Mouse (Mus musculus): Measurements from ENCODE around the gene Abat. TPM values are rescaled to one million over a fixed set of nuclear protein-coding genes. Genes with fewer than 3 reads are reported as not detected.

The Abat gene
- total RNA-seq, 2 experiments from 2014 or later: 41.8 TPM

DNA sequence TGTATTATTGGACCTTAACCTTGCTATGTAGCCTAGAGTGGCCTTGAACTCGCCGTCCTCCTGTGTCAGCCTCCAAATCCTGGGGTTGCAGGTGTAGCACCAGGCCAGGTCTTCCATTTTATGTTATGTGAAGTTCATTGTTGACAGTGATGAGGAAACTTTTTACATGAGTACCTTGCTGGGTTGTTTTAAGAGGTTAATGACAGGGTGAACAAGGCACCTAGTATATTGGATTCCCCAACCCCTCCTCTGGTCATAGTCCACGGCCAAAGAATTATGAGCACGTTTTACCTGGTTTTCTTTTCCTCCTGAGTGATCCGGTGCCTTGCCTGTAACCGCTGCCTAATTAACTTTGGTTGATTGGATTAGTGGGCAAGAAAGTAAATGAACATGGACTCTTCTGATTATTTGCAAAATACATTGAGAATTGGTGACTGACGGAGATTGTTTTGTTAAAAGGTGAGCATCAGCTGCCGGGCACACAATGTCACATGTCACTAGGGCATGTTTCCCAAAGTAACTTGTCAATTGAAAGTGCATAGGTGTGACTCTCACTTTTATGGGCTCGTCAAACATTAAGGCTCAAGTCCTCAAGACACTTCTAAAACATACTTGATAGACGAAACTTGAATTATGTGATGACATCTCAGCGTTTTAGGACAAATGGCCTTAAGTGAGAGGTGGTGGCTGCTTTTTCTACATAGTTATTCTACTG, 57.8 kb downstream of the Abat start:
- no peak for DNase-seq (ENCODE audit: low spot score in 2 of 2)

DNA sequence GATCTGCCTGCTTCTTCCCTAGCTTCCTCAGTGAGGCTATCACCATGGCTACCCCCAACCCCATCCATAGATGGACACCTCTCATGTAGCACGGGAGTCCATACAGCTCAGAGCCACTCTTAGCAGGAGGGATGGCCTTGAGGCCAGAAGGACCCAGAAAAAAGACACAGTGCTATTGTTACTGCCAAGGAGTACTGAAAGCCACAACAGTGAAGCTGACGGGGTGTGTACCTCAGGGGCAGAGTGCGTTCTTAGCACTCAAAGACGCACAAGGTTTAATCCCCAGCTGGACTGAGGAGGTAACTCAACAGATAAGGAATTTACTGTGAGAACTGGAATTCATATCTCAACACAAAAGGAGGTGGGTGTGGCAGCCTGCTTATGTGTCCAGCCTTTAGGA, 59.8 kb downstream of the Abat start:
- DNase-seq (ENCODE audit: low spot score in 2 of 2): no peak

DNA sequence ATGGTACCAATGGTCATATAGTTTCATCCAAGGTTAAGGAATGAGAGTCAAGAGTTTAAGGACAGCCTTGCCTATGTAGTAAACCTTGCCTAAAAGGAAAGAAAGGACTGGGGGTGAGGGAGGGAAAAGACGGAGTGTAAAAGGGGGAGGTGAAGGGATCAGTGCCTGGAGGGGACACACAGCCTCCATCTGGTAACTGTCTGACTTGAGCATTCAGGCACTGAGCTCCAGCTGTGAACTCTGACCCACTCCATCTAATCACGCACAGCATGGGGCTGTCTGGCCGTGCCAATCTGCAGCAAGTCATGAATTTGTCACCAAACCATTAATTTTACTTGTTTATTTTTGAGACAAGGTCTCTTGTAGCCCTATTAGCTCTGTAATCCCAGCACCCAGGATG, 60.5 kb downstream of the Abat start:
- no peak for DNase-seq (ENCODE audit: low spot score in 2 of 2)

DNA sequence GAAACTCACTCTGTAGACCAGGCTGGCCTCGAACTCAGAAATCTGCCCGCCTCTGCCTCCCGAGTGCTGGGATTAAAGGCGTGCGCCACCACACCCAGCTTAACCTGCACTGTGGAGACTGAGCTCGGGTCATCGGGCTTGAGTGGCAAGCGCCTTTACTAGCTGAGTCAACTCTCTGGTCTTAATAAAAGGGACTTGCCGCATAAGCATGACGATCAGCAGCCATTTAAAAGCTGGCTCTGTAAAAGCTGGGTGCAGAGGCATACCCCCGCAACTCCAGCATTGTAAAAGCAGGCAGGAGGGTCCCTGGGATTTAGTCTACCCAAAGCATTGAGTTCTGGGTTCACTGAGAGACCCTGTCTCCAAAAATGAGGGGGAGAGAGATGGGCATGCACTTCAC, 61.1 kb downstream of the Abat start:
- no peak for DNase-seq (ENCODE audit: low spot score in 2 of 2)

DNA sequence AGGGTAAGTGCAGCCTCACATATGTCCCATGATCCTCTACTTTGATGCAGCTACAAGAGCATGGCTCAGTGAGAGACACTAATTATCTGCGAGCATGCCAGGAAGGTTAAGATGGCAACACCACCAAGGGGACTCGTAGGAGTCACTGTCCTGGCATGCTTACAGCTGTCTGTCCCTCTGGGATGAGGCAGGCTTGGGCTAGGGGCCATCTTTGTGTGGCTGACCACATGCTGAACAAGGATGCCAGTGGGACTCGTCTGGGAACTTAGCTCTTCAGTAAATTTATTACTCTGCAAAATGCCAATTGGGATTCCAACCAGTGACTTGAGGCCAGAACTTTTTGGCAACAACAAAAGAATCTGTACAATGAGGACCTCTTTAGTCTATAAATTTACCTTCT, 62.9 kb downstream of the Abat start:
- DNase-seq (ENCODE audit: low spot score in 2 of 2): no peak

DNA sequence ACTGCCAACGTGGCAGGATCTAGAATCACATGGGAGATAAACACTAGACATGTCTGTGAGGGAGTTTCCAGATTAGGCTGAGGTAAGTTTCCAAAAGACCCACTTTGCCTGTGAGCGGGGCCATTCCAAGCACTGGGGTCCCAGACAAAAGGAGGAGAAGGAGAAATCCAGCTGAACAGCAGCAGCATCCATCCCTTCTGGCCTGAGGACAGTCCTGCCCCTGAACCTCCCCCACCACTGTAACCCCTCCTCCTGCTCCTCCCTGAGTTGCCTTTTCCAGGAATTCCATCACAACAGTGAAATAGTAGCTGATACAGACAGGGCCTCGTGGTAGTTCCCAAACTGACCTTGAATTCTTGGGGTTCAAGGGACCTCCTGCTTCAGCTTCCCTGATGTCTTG, 63.7 kb downstream of the Abat start:
- DNase-seq (ENCODE audit: low spot score in 2 of 2): no peak

DNA sequence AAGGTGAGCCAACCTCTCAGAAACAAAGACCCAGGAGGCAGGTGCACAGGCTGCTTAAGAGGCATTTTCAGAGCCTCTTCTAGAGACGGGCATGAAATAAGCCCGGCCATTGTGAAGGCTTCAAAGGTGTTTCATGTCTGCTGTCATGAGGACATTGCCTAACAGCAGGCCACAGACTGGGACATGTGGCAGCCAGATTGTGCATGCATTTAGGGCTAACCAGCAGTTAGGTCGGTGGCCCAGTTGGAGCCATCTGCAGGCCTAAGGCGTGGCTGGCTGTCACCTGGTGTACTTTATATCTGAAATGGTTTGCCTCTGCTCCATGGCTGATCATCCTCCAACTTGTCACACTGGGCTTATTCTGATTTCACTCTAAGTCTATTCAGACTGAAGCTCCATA, 65.1 kb downstream of the Abat start:
- DNase-seq (ENCODE audit: low spot score in 2 of 2): no peak

DNA sequence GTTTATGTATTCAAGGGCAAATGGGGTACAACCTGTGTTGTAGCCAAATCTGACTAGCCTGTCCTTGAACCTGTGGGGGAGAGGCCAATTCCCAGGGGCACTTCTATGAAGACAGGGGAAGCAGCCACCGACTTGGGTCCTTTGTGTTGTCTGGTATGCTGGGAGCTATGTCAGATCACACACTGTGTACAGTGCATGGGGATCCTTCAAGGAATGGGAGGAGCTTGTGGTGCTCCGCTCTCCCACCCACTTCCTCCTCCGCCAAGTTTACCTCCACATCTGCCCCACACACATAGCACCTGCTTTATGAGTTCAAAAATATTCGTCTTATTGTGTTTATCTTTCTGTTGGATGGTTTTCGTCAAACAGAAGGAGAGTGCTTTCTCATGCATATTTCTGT, 66.3 kb downstream of the Abat start:
- DNase-seq (ENCODE audit: low spot score in 2 of 2): no peak

DNA sequence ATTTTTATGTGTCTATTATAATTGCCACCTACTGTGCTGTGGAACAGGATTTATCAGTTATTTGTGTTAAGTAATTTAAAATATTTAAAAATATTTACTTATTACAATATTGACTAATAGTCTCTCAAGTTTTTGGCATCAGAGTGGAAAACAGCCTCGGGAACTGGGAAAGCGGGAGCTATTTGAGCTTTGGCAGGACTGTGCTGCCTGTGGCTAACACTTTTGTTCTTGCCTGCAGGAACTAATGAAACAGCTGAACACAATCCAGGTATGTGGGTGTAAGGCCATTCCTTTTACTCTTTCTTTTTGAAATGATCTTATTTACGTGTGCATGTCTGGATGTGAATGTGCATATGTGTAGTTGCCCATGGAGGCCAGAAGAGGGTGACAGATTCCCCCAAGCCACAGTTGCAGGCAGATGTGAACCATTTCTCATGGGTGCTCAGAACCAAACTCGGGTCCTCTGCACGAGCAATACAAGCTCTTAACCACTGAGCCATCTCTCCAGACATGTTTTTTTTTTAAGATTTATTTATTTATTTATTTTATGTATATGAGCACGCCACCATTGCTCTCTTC, 68.5 kb downstream of the Abat start:
- DNase-seq (ENCODE audit: low spot score in 2 of 2): no peak

DNA sequence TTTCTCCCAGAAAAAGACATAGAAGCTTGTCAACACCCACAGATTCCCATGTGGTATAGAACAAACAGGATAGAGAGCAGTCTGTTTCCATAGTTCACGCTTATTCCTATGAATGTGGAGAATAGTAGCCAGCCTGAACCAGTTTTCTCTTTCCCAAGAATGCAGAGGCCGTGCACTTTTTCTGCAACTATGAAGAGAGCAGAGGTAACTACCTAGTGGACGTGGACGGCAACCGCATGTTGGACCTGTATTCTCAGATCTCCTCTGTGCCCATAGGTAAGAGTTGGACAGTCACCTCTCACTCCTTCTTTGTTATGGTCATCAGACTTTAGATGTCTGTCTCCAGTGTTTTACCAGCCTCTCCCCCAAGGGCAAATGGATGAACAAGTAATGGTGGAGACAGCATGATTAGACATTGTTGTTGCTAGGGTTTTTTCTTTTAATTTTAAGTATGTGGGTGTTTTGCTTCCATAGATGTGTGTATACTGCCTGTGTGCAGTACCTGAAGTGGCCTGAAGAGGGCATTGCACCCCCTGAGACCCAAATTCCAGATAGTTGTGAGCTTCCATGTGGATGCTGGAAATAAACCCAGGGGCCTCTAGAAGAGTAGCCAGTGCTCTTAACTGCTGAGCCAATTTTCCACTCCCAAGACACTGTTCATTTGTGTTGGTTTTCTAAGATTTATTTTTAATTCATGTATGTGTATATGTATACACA, 69.5 kb downstream of the Abat start:
- no peak for DNase-seq (ENCODE audit: low spot score in 2 of 2)

DNA sequence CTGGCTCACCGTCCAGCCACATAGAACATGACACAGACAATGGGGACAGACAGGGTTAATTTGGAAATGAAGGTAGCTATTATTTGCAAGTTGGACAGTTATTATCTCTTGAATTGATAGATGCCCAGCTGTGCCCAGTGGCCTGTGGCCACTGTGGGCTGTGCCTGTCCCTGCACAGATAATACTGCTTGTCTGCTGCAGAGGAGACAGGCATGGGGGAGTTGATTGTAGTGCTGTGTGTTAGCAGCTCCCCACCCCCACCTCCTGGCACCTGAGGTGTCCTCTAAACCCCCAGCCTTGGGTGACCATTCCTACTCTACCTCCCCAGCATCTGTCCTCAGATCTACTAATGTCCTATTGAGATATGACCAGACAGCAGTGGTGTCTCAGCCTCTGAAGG, 71.0 kb downstream of the Abat start:
- no peak for DNase-seq (ENCODE audit: low spot score in 2 of 2)

DNA sequence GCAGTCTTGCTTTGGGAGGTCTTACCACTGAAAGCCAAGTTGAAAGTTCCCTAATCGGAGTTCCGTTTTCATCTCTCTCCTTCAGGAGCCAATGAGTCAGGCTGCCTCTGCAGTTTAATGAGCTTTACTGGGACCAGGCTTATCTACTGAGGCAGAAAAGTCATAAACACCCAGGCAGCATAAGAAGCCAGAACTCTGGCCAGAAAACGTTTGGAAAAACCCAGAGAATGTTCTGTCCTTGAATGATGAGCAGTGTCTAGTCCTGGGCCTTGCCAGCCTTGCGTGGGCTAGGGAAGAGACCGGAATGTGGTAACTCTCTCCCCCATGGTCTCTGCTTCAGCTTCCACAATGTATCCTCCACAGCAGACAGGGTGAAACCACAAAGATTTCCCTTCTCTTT, 71.8 kb downstream of the Abat start:
- no peak for DNase-seq (ENCODE audit: low spot score in 2 of 2)

DNA sequence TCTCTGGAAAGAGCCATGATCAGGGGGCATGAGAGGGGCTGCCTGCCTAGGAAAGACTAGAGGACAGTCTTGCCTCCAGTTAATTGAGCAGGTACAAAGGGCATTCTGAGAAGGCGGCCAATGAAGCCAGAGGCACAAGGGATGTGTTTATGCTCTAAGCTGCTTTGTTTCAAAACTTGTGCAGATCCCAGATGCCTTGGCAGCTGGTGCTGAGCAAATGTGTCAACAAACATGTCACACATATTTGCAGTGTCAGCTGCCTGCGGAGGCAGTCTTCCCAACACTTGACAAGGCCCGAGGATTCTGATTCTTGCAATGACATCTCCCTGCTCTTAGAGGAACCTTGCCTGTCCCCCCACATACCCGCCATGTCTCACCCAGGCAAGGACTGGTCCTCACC, 82.2 kb downstream of the Abat start:
- DNase-seq (ENCODE audit: low spot score in 2 of 2): no peak

DNA sequence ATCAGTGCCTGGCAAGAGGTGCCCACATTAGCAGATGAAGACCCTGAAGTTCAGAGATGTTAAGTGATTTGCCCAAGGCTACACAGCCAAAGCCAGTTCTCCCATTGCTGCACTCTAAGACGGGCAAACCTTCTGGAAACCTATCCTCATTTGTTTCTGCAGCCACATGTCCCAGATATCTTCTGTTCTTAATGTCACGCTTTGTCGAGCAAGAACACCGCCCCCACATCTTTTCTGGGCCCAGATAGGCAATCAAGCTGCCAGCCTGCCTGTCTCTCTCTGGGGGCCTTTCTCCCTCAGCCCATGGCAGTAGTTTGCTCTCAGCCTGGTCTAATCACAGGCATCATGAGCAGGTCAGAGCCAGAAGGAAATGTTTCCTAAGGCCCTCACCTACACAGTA, 83.1 kb downstream of the Abat start:
- no peak for DNase-seq (ENCODE audit: low spot score in 2 of 2)

DNA sequence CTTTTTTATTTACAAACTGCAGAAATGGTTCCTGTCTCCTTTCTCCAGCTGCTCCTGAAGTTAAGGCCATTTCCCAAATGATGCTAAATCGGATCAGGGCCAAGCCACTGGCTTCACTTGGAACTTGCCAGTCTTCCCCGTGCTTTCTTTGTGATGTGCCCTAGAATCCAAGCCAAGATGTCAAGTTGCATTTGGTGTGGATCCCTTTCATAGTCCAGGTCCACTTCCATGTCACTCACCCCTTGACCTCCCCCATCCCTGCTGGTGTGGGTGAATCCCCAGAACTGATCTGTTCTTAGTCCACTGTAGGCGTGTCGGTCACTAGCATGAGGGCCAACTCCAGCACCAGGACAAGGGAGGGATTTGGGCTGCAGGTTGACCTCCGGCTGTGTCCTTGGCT, 84.3 kb downstream of the Abat start:
- DNase-seq (ENCODE audit: low spot score in 2 of 2): no peak

DNA sequence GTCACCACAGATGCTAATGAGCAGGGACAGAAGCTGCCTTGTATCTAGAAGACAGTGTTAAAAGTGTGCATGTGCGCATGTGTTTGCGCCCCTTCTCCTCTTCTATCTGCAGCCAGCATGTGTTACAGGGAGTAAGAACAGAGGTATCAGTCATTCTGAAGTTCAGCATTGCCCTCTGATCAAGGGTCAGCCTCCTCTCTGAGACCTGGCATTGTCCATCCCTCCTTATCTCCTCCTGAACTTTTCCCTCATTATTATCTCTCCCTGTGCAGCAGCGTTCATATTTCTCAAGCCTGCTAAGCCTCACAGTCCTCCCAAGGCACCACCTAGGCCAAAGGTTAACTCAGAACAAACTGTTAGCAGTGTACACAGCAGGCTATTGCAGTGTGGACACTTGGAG, 90.6 kb downstream of the Abat start:
- no peak for DNase-seq (ENCODE audit: low spot score in 2 of 2)

DNA sequence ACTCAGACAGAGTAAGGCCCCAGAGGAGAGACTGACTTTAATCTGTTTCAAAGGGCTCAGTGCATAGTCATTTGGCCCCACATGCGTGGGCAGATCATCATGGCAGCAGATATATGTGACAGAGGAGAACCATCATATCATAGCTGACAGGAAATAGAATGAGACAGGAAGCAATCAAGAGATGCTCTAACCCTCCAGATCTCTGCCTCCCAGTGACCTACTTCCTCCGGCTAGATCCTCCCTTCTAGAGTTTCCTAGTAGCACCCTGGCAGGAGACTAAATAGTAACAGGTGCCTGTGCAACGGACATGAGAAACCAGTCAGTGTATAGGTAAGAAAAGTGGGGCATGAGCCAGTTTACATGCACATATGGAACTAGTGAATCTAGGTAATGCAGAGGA, 97.2 kb downstream of the Abat start:
- no peak for DNase-seq (ENCODE audit: low spot score in 2 of 2)

DNA sequence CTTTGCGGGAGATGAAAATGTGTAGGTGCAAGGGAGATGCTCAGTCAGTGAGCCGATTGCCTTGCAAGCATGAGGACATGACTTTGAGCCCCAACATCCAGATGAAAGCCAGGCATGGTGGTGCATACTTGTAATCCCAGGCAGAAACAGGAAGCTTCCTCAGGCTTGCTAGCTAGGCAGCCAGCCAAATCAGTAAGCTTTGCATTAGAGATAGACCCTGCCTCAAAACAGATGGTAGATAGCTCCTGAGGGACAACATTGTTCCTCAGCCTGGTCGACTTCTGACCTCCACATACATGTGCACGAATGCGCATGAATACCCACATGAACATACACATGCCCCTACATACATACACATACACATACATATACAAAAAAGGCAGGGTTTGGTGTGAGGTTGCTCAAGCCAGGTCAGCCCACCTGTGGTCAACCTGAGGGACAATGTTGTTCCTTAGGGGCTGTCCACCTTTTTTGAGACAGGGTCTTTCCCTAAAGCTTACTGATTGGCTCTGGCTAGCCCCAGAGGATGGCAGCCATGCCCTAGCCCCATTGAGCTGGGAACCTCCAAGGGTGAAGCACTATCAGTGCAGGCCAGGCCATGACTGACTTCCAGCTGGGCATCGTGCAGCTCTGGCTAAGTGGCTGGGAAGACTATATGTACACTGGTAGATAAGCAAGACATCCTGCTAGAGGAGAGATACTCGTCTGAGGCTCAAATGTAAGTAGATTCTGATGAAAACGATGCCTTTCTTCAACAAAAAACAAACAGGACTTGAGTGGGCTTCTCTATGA, 99.2 kb downstream of the Abat start:
- no peak for DNase-seq (ENCODE audit: low spot score in 2 of 2)

DNA sequence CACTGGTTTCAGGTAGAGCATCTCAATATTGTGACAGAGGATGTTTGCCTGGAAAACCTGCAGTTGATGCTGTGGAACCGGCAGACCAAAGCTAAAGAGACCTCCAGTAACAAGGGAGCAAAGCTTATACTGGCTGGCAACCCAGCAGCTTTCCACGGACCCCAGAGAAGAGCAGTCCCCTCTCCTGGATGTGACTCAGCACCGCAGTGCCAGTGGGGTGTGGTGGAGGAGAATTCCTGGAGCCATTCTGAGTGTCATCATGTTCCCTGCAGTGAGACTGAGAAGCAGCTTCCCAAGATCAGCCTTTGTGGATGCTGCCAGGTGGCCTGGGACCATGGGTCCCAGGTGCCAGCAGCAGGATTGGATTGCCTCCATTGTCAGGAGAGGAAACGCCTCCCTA, 99.8 kb downstream of the Abat start:
- no peak for DNase-seq (ENCODE audit: low spot score in 2 of 2)

DNA sequence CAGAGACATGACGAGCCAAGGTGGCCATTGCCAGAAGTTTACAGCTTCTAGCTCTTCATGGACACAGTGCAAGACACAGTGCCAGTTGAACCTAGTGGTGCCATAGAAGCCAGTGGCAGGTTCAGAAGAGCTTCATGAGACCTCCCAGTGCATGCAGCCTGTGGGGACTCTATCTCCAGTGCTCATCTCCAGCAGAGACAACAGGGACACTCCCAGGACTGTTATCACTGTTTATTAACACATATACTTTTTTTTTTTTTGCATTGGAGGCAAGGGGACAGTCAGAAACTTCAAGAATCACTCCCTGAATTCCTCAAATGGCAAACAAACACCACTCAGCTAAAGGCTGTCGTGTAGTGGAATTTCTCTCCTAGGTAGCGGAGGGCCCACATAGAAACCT, 100.2 kb downstream of the Abat start:
- DNase-seq (ENCODE audit: low spot score in 2 of 2): no peak

DNA sequence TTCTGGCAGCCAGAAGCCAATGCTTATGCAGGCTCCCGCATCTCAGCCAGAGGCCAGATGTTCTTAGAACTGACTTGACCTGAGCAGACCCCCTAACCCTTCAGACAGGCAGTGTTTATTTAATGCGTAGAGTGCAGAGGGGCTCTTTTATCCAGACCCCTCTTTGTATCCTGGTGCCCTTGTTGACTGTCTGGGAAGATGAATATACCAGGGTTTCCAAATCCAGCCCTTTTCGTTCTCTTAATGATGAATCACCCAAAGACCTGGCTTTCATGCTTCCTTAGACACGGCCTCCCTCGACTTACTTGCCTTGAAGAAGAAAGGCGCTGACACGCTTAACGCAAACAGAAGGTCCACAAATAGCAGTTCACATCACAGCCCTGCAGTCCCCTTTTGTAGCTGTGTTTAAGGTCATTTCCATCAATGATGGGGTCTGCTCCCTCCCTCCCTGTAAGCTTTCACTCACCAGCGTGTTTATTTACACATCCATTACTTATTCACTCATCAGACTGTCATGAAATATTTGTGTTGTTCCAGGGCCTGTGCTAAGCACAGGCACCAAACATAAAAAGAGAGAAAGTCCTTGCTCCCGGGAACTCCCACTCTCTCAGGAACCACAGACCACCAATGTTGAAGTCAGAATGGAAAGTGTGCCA, 106.6 kb downstream of the Abat start:
- DNase-seq (ENCODE audit: low spot score in 2 of 2): no peak

All from adrenal gland, postnatal 4 days (tissue).